Mouse (Mus musculus) testis, adult 10 weeks (tissue): Measurements from ENCODE around the gene Atp5mpl. TPM values are rescaled to one million over a fixed set of nuclear protein-coding genes. Genes with fewer than 3 reads are reported as not detected.

Experiments
- polyA plus RNA-seq: library from polyadenylated mRNA; stranded (reverse); fragments of 350-450 nt; fragmentation: Illumina TruSeq; extraction: RNeasy Lipid Tissue Mini Kit (QIAGEN cat#74804); gene quantifications from one replicate; pipeline ENCODE4 v1.2.3, GENCODE M21; 2014; ENCODE audit warnings: low read depth, low replicate concordance

Atp5mpl gene
- polyA plus RNA-seq = 602 TPM

GRCm38 (mm10) chr12:111966683-111967173 lies at the start of gene Atp5mpl:
Gene Atp5mpl, minus strand, starts transcription at chr12:111966977.

GRCm38 (mm10) chr12:111980887-111981367 lies 14.2 kb upstream of the Atp5mpl start, which contains the start of gene Rd3l:
Gene Rd3l, minus strand, starts transcription at chr12:111981317.

GRCm38 (mm10) chr12:111971231-111971686 lies 4.5 kb upstream of the Atp5mpl start, which contains the start of gene Tdrd9:
Gene Tdrd9, plus strand, starts transcription at chr12:111971559.

Other genes starting within 250 kb of the Atp5mpl start
- gene Klc1, start 208.1 kb downstream of the Atp5mpl start, polyA plus RNA-seq = 3.3 TPM
- 0.36 TPM for gene Xrcc3, start 153.1 kb downstream of the Atp5mpl start, polyA plus RNA-seq
- 7.1 TPM for gene Zfyve21, start 152.8 kb downstream of the Atp5mpl start, polyA plus RNA-seq
- 7.9 TPM for gene Ppp1r13b, start 58.9 kb downstream of the Atp5mpl start, polyA plus RNA-seq
- 39.3 TPM for gene Tdrd9, start 4.6 kb upstream of the Atp5mpl start, polyA plus RNA-seq
- gene Rd3l, start 14.3 kb upstream of the Atp5mpl start, polyA plus RNA-seq = not detected
- not detected for gene Aspg, start 139.7 kb upstream of the Atp5mpl start, polyA plus RNA-seq
- gene Kif26a, start 179.2 kb upstream of the Atp5mpl start, polyA plus RNA-seq = 0.07 TPM